Mouse (Mus musculus) small intestine, adult 2 months (tissue): ENCODE data around the gene Pi4k2b. TPM values are rescaled to one million over a fixed set of nuclear protein-coding genes. Genes with fewer than 3 reads are reported as not detected.
A peak's percentile ranks its signal among the peaks of the same experiment; 100 is the strongest.

Experiments used
- H3K27ac ChIP-seq: fragments of 200-500 bp; 2 replicates; pipeline ENCODE4 v1.5.1; 2012; ENCODE audit warnings: low read depth, low read length, control low read depth, inconsistent platforms; ENCODE audit not compliant: insufficient read depth
- H3K27me3 ChIP-seq: fragments of 200-500 bp; 2 replicates; pipeline ENCODE4 v1.6.1; 2012; ENCODE audit warnings: mild to moderate bottlenecking, moderate library complexity, low read length, inconsistent platforms; ENCODE audit not compliant: control insufficient read depth, insufficient read depth
- H3K36me3 ChIP-seq: fragments of 200-500 bp; 2 replicates; pipeline ENCODE4 v1.6.1; 2012; ENCODE audit warnings: mild to moderate bottlenecking, low read length, control low read depth, inconsistent platforms; ENCODE audit not compliant: control insufficient read depth, insufficient read depth
- H3K4me1 ChIP-seq: fragments of 200-500 bp; 2 replicates; pipeline ENCODE4 v1.6.1; 2012; ENCODE audit warnings: low read length, inconsistent platforms, mixed read lengths; ENCODE audit not compliant: control insufficient read depth, insufficient read depth, insufficient read length
- H3K4me3 ChIP-seq: fragments of 200-500 bp; 2 replicates; pipeline ENCODE4 v1.5.1; 2012; ENCODE audit warnings: low read depth, mild to moderate bottlenecking, control low read depth, inconsistent platforms, low read length, moderate library complexity
- CTCF ChIP-seq: fragments of 200-500 bp; IDR thresholded peaks from 2 replicates; pipeline ENCODE4 v1.5.1; 2012; ENCODE audit warnings: low read depth, mild to moderate bottlenecking, control low read depth, inconsistent platforms, low read length, moderate library complexity, mixed read lengths; ENCODE audit not compliant: insufficient replicate concordance, insufficient read length; ENCODE audit errors: extremely low read depth
- POLR2A ChIP-seq: fragments of 200-500 bp; IDR thresholded peaks from 2 replicates; pipeline ENCODE4 v1.6.1; 2012; ENCODE audit warnings: low read depth, mild to moderate bottlenecking, control low read depth, inconsistent platforms, low read length, moderate library complexity
- WGBS: fragments of 180-500 bp; shearing (Covaris S2); methylation state at CpG from one replicate; pipeline ENCODE4 v1.1.7; 2018; 5-methylcytosine and 5-hydroxymethylcytosine counted together
- polyA plus RNA-seq: library from polyadenylated mRNA; depleted of rRNA; stranded (reverse); fragments of >200 nt; gene quantifications from 2 replicates; pipeline ENCODE4 v1.2.3, GENCODE M21; 2012

Gene Pi4k2b
- polyA plus RNA-seq, 1 experiment = 149 TPM

GRCm38 (mm10) chr5:52732811-52733210, 8.6 kb upstream of the Pi4k2b start:
- H3K27ac ChIP-seq = no peak overlapping the region
- peaks cover 2% of the 10 kb centered on the region; the same call in 1 of the 2 replicates for H3K4me1 ChIP-seq
- 74% methylated on average over 4 of the region's 4 CpGs for WGBS
- no peak for TF ChIP-seq CTCF
- H3K27me3 ChIP-seq = no peaks in the 10 kb centered on the region
- no peak overlapping the region for H3K4me3 ChIP-seq
- no peaks in the 10 kb centered on the region for H3K36me3 ChIP-seq

GRCm38 (mm10) chr5:52736046-52736445, 5.3 kb upstream of the Pi4k2b start:
- Histone ChIP-seq H3K36me3 (no peaks in the 10 kb centered on the region), H3K4me1 (peaks cover 2% of the 10 kb centered on the region; the same call in 1 of the 2 replicates), H3K27ac (no peak overlapping the region), H3K27me3 (no peaks in the 10 kb centered on the region), H3K4me3 (no peak overlapping the region)
- 74% methylated on average over 3 of the region's 3 CpGs for WGBS
- no peak for TF ChIP-seq CTCF
- no peak for TF ChIP-seq POLR2A

GRCm38 (mm10) chr5:52742112-52742813, 889 bp downstream of the Pi4k2b start:
- H3K27me3 ChIP-seq = no peaks in the 10 kb centered on the region
- no peaks in the 10 kb centered on the region for H3K36me3 ChIP-seq
- WGBS = 1% methylated on average over 17 of the region's 17 CpGs
- H3K4me3 ChIP-seq = peak overlapping the region; percentile 100
- H3K27ac ChIP-seq = peak overlapping the region; percentile 94
- peaks cover 1% of the 10 kb centered on the region for H3K4me1 ChIP-seq
- TF ChIP-seq CTCF = peak; percentile 43; the same call in 1 of the 2 replicates
- no peak for TF ChIP-seq POLR2A

- H3K4me1 ChIP-seq = peaks cover 6% of the 10 kb centered on the region
- no peaks in the 10 kb centered on the region for H3K27me3 ChIP-seq
- no peak overlapping the region for H3K4me3 ChIP-seq
- no peaks in the 10 kb centered on the region for H3K36me3 ChIP-seq
- H3K27ac ChIP-seq = peak overlapping the region; percentile 64
- 13% methylated on average over 4 of the region's 4 CpGs for WGBS
- no peak for TF ChIP-seq POLR2A
- no peak for TF ChIP-seq CTCF
Measured at GRCm38 (mm10) chr5:52743231-52743630, 1.9 kb downstream of the Pi4k2b start.

GRCm38 (mm10) chr5:52746920-52747319, 5.5 kb downstream of the Pi4k2b start:
- Histone ChIP-seq H3K27me3 (no peaks in the 10 kb centered on the region), H3K27ac (no peak overlapping the region), H3K36me3 (peaks cover 11% of the 10 kb centered on the region), H3K4me3 (no peak overlapping the region), H3K4me1 (peaks cover 6% of the 10 kb centered on the region; the same call in 1 of the 2 replicates)
- no peak for TF ChIP-seq CTCF
- no peak for TF ChIP-seq POLR2A

- TF ChIP-seq CTCF (no peak), POLR2A (no peak)
- H3K36me3 ChIP-seq = peaks cover 18% of the 10 kb centered on the region
- no peaks in the 10 kb centered on the region for H3K27me3 ChIP-seq
- H3K4me3 ChIP-seq = no peak overlapping the region
- no peak overlapping the region for H3K27ac ChIP-seq
- peaks cover 6% of the 10 kb centered on the region; the same call in 1 of the 2 replicates for H3K4me1 ChIP-seq
- WGBS = 79% methylated on average over 5 of the region's 5 CpGs
Measured at GRCm38 (mm10) chr5:52748732-52749131, 7.4 kb downstream of the Pi4k2b start.

- Histone ChIP-seq H3K4me1 (no peaks in the 10 kb centered on the region), H3K36me3 (peaks cover 38% of the 10 kb centered on the region), H3K4me3 (no peak overlapping the region), H3K27me3 (no peaks in the 10 kb centered on the region), H3K27ac (no peak overlapping the region)
- 66% methylated on average over 9 of the region's 9 CpGs for WGBS
- TF ChIP-seq POLR2A (no peak), CTCF (no peak)
Measured at GRCm38 (mm10) chr5:52753146-52753545, 11.8 kb downstream of the Pi4k2b start.

DNA sequence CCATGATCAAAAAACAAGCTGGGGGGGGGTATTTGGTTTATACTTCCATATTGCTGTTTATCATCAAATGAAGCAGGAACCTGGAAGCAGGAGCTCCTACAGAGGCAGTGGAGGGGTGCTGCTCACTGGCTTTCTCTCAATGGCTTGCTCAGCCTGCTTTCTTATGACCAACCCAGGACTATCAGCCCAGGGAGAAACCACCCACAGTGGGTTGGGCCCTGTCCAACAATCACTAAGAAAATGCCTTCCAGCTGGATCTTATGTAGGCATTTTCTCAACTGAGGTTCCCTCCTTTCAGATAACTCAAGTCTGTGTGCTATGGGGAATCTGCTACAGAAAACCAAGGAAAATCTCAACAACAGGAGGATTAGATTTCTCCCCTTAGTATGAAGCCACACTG, 12.8 kb downstream of the Pi4k2b start:
- no peaks in the 10 kb centered on the region for H3K4me1 ChIP-seq
- no peak overlapping the region for H3K27ac ChIP-seq
- no peak for TF ChIP-seq POLR2A
- no peak for TF ChIP-seq CTCF
- peaks cover 41% of the 10 kb centered on the region for H3K36me3 ChIP-seq
- no peaks in the 10 kb centered on the region for H3K27me3 ChIP-seq
- H3K4me3 ChIP-seq = no peak overlapping the region
